Mouse (Mus musculus): ENCODE results near the gene Rcn3.

Rcn3 gene

GRCm38 (mm10) chr7:45048923-45049657, 42.9 kb downstream of the Rcn3 start:
- DNase-seq (ENCODE audit: low read depth, low spot score) = no peak

GRCm38 (mm10) chr7:45048001-45048890, 43.8 kb downstream of the Rcn3 start:
- peak; percentile 55 for DNase-seq (ENCODE audit: low read depth, low spot score)

- no peak for DNase-seq (ENCODE audit: low read depth, low spot score)
Measured at GRCm38 (mm10) chr7:45047491-45047890, 44.5 kb downstream of the Rcn3 start.

GRCm38 (mm10) chr7:45046853-45047350, 45.1 kb downstream of the Rcn3 start:
- no peak for DNase-seq (ENCODE audit: low read depth, low spot score)

- DNase-seq (ENCODE audit: low read depth, low spot score) = no peak
Measured at GRCm38 (mm10) chr7:45045741-45046140, 46.3 kb downstream of the Rcn3 start.

- no peak for DNase-seq (ENCODE audit: low read depth, low spot score)
Measured at GRCm38 (mm10) chr7:45043307-45043706, 48.7 kb downstream of the Rcn3 start.

GRCm38 (mm10) chr7:45040851-45041250, 51.2 kb downstream of the Rcn3 start:
- DNase-seq (ENCODE audit: low read depth, low spot score) = no peak

- DNase-seq (ENCODE audit: low read depth, low spot score) = no peak
Measured at GRCm38 (mm10) chr7:45038411-45038810, 53.6 kb downstream of the Rcn3 start.

- DNase-seq (ENCODE audit: low read depth, low spot score) = peak; percentile 84
Measured at GRCm38 (mm10) chr7:45037720-45038361, 54.2 kb downstream of the Rcn3 start.

GRCm38 (mm10) chr7:45036702-45037101, 55.3 kb downstream of the Rcn3 start:
- no peak for DNase-seq (ENCODE audit: low read depth, low spot score)

GRCm38 (mm10) chr7:45035631-45036030, 56.4 kb downstream of the Rcn3 start:
- DNase-seq (ENCODE audit: low read depth, low spot score) = no peak

GRCm38 (mm10) chr7:45033722-45034359, 58.2 kb downstream of the Rcn3 start:
- DNase-seq (ENCODE audit: low read depth, low spot score) = no peak
